Mouse (Mus musculus) liver, embryonic 14.5 days (tissue): ENCODE results near the gene AC134908.4.

Experiments
- CTCF ChIP-seq: IDR thresholded peaks from 2 replicates; pipeline ENCODE4 v1.5.1; 2016; ENCODE audit warnings: antibody characterized with exemption, low read depth, control low read depth
- EP300 ChIP-seq: IDR thresholded peaks from 2 replicates; pipeline ENCODE4 v1.6.1; 2016; ENCODE audit warnings: antibody characterized with exemption, low read depth

DNA sequence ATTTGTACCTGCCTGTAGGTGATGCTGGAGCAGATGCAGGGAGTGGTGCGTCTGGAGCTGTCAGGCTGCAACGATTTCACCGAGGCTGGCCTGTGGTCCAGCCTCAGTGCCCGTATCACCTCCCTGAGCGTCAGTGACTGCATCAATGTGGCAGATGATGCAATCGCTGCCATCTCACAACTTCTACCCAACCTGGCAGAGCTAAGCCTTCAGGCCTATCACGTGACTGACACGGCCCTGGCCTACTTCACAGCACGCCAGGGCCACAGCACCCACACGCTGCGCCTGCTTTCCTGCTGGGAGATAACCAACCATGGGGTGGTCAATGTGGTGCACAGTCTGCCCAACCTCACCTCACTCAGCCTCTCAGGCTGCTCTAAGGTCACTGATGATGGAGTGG is 22.2 kb upstream of the AC134908.4 start:
- no peak; the same call in 1 of the 2 replicates for TF ChIP-seq CTCF
- no peak for TF ChIP-seq EP300
